Mouse (Mus musculus): Measurements from ENCODE around the gene Camk1d. TPM values are rescaled to one million over a fixed set of nuclear protein-coding genes. Genes with fewer than 3 reads are reported as not detected.

The Camk1d gene
- polyA plus RNA-seq, 1 experiment, result 58.0 TPM

DNA sequence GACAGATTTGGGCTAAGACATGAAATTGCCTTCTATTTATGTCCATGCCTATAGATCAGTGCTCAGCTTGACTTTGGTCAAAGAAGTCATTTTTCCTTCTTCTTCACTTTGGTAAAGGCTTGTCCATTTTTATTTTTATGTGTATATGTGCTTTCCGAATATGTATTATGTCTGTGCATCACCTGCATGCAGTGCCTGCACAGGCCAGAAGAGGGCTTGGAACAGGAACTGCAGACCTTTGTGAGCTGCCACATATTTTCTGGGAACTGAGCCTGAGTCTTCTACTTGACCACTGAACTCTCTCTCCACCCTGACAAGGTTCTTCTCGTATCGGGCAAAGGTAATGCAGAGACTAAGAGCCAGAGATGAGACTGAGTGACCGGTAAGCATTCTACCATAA is 236.1 kb downstream of the Camk1d start:
- Histone ChIP-seq H3K4me3 (ENCODE audit: insufficient read depth, low read depth, low read length) (no peak overlapping the region), H3K27ac (ENCODE audit: insufficient read depth, low read depth, low read length) (no peak overlapping the region), H3K4me1 (ENCODE audit: control insufficient read depth, insufficient read depth, low read length) (no peaks in the 10 kb centered on the region; the same call in 1 of the 2 replicates)
- TF ChIP-seq POLR2A (IDR thresholded peaks at IDR 0.05; ENCODE audit: insufficient read depth, low read depth, low read length) (no peak), CTCF (IDR thresholded peaks at IDR 0.05; ENCODE audit: insufficient read depth, low read depth, low read length) (no peak)
- WGBS, result 96% methylated on average over 4 of the region's 4 CpGs

DNA sequence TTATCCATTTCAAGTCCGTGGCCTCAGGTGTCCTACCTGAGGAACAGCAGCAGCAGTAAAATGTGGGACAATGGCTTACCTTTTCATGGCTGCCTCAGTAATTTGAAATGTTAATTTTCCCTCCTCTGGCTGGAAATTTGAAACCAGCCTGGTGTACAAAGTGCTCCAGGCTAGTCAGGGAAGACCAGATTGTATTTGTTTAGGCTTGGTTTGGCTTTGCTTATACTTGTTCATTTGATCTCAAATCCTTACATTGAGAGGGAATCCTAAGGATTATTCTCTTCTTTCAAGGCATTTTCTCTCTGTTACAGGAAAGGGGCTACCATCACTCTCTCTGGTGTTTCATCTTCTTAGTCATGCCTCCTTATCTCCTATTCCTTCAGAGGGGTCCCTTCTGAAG is 236.8 kb downstream of the Camk1d start:
- WGBS, result 86% methylated on average over 1 of the region's 1 CpGs
- TF ChIP-seq POLR2A (IDR thresholded peaks at IDR 0.05; ENCODE audit: insufficient read depth, low read depth, low read length) (no peak), CTCF (IDR thresholded peaks at IDR 0.05; ENCODE audit: insufficient read depth, low read depth, low read length) (no peak)
- H3K4me1 ChIP-seq (ENCODE audit: control insufficient read depth, insufficient read depth, low read length), result no peaks in the 10 kb centered on the region; the same call in 1 of the 2 replicates
- H3K4me3 ChIP-seq (ENCODE audit: insufficient read depth, low read depth, low read length), result no peak overlapping the region
- H3K27ac ChIP-seq (ENCODE audit: insufficient read depth, low read depth, low read length), result no peak overlapping the region

GRCm38 (mm10) chr2:5469366-5469941 is 244.9 kb downstream of the Camk1d start:
- 0 out of 2 replicates have a peak overlapping the region, but pooled peaks have one; percentile 1 for H3K27ac ChIP-seq (ENCODE audit: insufficient read depth, low read depth, low read length)
- peaks cover 3% of the 10 kb centered on the region; the same call in 1 of the 2 replicates for H3K4me1 ChIP-seq (ENCODE audit: control insufficient read depth, insufficient read depth, low read length)
- TF ChIP-seq POLR2A (IDR thresholded peaks at IDR 0.05; ENCODE audit: insufficient read depth, low read depth, low read length), result no peak
- TF ChIP-seq CTCF (IDR thresholded peaks at IDR 0.05; ENCODE audit: insufficient read depth, low read depth, low read length), result no peak
- H3K4me3 ChIP-seq (ENCODE audit: insufficient read depth, low read depth, low read length), result no peak overlapping the region
- WGBS, result 63% methylated on average over 4 of the region's 4 CpGs

DNA sequence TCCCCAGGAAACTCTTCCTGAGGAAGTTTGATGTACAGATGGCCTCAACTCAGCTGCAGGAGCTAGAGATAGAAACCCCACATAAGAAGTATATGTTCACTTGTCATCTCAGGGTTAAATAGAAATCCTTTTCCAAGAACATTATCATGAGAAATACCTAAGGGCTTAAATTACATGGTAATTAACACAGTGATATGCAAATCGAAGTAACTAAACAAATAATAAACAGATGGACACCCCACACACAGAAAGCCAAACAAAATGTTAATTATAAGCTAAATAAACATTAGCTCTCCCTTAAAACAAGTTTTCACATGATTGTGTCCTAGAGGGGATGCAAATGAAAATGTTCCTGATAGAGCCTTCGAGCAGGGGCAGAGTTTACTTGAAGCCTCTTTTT is 246.8 kb downstream of the Camk1d start:
- WGBS, result 36% methylated on average over 2 of the region's 2 CpGs
- H3K27ac ChIP-seq (ENCODE audit: insufficient read depth, low read depth, low read length), result no peak overlapping the region

GRCm38 (mm10) chr2:5458671-5459235 is 255.6 kb downstream of the Camk1d start:
- H3K4me3 ChIP-seq (ENCODE audit: insufficient read depth, low read depth, low read length), result no peak overlapping the region
- peaks cover 12% of the 10 kb centered on the region for H3K4me1 ChIP-seq (ENCODE audit: control insufficient read depth, insufficient read depth, low read length)
- TF ChIP-seq CTCF (IDR thresholded peaks at IDR 0.05; ENCODE audit: insufficient read depth, low read depth, low read length), result no peak
- 0 out of 2 replicates have a peak overlapping the region, but pooled peaks have one; percentile 22 for H3K27ac ChIP-seq (ENCODE audit: insufficient read depth, low read depth, low read length)
- 69% methylated on average over 16 of the region's 16 CpGs for WGBS

More for the DNA sequence above, 246.8 kb downstream of the Camk1d start:
- TF ChIP-seq CTCF (IDR thresholded peaks at IDR 0.05; ENCODE audit: insufficient read depth, low read depth, low read length) (no peak), POLR2A (IDR thresholded peaks at IDR 0.05; ENCODE audit: insufficient read depth, low read depth, low read length) (no peak)
- peaks cover 3% of the 10 kb centered on the region; the same call in 1 of the 2 replicates for H3K4me1 ChIP-seq (ENCODE audit: control insufficient read depth, insufficient read depth, low read length)
- no peak overlapping the region for H3K4me3 ChIP-seq (ENCODE audit: insufficient read depth, low read depth, low read length)

GRCm38 (mm10) chr2:5458075-5458494 is 256.2 kb downstream of the Camk1d start:
- WGBS, result 62% methylated on average over 5 of the region's 5 CpGs
- no peak for TF ChIP-seq POLR2A (IDR thresholded peaks at IDR 0.05; ENCODE audit: insufficient read depth, low read depth, low read length)
- no peak for TF ChIP-seq CTCF (IDR thresholded peaks at IDR 0.05; ENCODE audit: insufficient read depth, low read depth, low read length)
- Histone ChIP-seq H3K4me1 (ENCODE audit: control insufficient read depth, insufficient read depth, low read length) (peaks cover 12% of the 10 kb centered on the region), H3K4me3 (ENCODE audit: insufficient read depth, low read depth, low read length) (no peak overlapping the region), H3K27ac (ENCODE audit: insufficient read depth, low read depth, low read length) (0 out of 2 replicates have a peak overlapping the region, but pooled peaks have one; percentile 22)

GRCm38 (mm10) chr2:5456108-5456507 is 258.2 kb downstream of the Camk1d start:
- peaks cover 12% of the 10 kb centered on the region for H3K4me1 ChIP-seq (ENCODE audit: control insufficient read depth, insufficient read depth, low read length)
- 88% methylated on average over 2 of the region's 2 CpGs for WGBS
- no peak overlapping the region for H3K27ac ChIP-seq (ENCODE audit: insufficient read depth, low read depth, low read length)
- TF ChIP-seq POLR2A (IDR thresholded peaks at IDR 0.05; ENCODE audit: insufficient read depth, low read depth, low read length) (no peak), CTCF (IDR thresholded peaks at IDR 0.05; ENCODE audit: insufficient read depth, low read depth, low read length) (no peak)
- no peak overlapping the region for H3K4me3 ChIP-seq (ENCODE audit: insufficient read depth, low read depth, low read length)

DNA sequence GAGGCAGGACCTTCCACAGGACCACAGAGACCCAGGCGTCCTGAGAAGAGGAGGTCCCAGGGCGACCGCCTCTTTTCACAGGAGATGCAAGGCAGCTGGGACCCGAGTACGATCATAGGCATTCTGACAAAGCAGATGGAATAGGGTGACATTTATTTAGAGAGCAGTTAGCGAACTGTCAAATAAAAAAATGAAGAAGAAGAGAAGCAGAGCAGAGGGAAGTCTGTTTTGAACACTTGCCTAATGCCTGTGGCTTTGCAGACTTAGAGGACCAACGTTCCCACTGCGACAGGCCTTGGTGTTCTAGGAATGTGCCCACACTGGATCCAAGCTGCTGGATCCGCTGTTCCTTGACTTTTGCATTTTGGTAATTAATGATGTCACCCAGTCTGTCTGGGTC is 259.5 kb downstream of the Camk1d start:
- Histone ChIP-seq H3K27ac (ENCODE audit: insufficient read depth, low read depth, low read length) (no peak overlapping the region), H3K4me3 (ENCODE audit: insufficient read depth, low read depth, low read length) (no peak overlapping the region), H3K4me1 (ENCODE audit: control insufficient read depth, insufficient read depth, low read length) (peaks cover 12% of the 10 kb centered on the region)
- WGBS, result 80% methylated on average over 9 of the region's 9 CpGs
- TF ChIP-seq POLR2A (IDR thresholded peaks at IDR 0.05; ENCODE audit: insufficient read depth, low read depth, low read length) (no peak), CTCF (IDR thresholded peaks at IDR 0.05; ENCODE audit: insufficient read depth, low read depth, low read length) (no peak)

- H3K4me3 ChIP-seq (ENCODE audit: insufficient read depth, low read depth, low read length), result no peak overlapping the region
- H3K4me1 ChIP-seq (ENCODE audit: control insufficient read depth, insufficient read depth, low read length), result peaks cover 5% of the 10 kb centered on the region; the same call in 1 of the 2 replicates
- 94% methylated on average over 2 of the region's 2 CpGs for WGBS
- no peak overlapping the region for H3K27ac ChIP-seq (ENCODE audit: insufficient read depth, low read depth, low read length)
- no peak for TF ChIP-seq POLR2A (IDR thresholded peaks at IDR 0.05; ENCODE audit: insufficient read depth, low read depth, low read length)
- no peak for TF ChIP-seq CTCF (IDR thresholded peaks at IDR 0.05; ENCODE audit: insufficient read depth, low read depth, low read length)
These were observed 262.7 kb downstream of the Camk1d start for GRCm38 (mm10) chr2:5451654-5452053.
